Mouse (Mus musculus) liver, adult 2 months (tissue): ENCODE data around the gene Smndc1.

Experiments
- CTCF ChIP-seq: fragments of 200-500 bp; IDR thresholded peaks from 2 replicates; pipeline ENCODE4 v1.5.1; 2011; ENCODE audit warnings: low read depth, low read length, control low read depth
- POLR2A ChIP-seq: fragments of 200-500 bp; IDR thresholded peaks from 2 replicates; pipeline ENCODE4 v1.6.1; 2011; ENCODE audit warnings: low read length, control low read depth; ENCODE audit not compliant: insufficient read depth; ENCODE audit errors: extremely low read depth

- TF ChIP-seq POLR2A (no peak), CTCF (no peak)
Measured at GRCm38 (mm10) chr19:53439340-53439739, 49.0 kb upstream of the Smndc1 start.
